Mouse (Mus musculus) neutrophil, adult 83 days (primary cell): ENCODE results near the gene Slc3a2. TPM values are rescaled to one million over a fixed set of nuclear protein-coding genes. Genes with fewer than 3 reads are reported as not detected.

Source experiments
- total RNA-seq, 2 experiments: library from RNA; stranded (reverse); gene quantifications; one replicate each; pipeline ENCODE4 v1.2.4; 2023

The Slc3a2 gene
- 100 to 1,000 TPM; 110 to 140 TPM for total RNA-seq

DNA sequence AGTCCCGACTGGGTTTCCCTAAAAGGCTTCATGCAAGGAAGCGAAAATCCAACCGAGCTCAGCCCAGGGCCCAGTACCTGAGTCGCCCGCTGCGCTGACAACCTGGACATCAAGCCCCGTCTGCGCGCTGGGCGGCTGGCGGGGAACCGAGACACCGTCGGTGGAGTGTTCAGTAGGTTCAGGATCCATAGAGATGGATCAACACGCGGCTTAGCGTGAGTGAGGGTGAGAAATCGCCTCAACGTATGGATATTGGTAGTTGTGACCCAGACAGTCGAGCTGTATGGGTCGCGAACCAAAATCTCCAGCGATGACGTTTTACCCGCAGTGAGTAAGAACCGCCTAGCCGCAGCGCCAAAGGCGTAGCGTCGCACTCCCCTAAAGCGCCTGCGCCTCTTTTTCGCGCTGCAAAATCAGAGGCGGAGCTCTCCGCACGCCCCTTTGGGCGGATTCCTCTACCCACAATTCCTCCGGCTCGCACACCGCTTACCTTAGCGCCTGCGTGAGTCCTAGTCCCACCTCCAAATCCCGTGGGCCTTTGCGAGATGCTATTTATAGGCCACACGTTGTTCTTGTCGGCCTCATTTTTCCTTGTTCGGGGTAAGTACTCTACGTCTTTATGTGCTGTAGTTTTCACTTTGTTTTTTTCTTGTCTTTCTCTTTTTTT is at the start of gene Slc3a2:
Gene Slc3a2, minus strand, starts transcription at position 463 of the 667 bp plus-strand sequence.

DNA sequence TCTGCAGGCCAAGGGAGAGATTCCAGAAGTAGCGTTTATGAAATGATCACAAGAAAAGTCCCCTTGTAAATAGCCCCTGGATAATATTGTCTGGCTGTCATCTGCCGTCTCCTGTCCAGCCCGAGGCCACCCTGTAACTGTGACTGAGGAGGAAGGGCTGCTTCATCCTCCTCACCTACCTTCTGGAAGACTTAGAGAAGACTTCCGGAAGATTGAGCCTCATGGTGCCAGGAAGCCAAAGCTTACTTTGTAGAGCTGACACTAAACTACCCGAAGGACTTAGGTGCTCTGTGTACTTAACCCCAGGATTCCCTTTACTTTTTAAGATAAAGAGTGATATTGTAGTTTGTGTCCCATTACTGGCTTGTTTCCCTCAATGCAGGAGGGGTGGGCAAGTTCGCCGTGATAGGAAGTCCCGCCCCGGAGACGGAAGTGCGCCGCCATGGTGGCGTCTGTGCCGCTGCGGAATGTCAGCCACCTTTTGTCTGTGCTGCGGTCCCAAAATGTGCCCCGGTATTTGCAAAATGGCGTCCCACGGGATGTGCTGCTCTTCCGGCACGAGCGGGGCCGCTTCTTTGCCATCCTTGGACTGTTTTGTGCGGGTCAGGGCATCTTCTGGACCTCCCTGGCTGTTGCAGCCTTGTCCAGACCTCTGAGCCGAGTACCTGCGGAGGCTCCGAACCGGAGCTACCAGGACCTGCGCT is 47.5 kb upstream of the Slc3a2 start, which contains the start of gene Tmem223:
Gene Tmem223, plus strand, starts transcription at position 430 of the 704 bp plus-strand sequence.

DNA sequence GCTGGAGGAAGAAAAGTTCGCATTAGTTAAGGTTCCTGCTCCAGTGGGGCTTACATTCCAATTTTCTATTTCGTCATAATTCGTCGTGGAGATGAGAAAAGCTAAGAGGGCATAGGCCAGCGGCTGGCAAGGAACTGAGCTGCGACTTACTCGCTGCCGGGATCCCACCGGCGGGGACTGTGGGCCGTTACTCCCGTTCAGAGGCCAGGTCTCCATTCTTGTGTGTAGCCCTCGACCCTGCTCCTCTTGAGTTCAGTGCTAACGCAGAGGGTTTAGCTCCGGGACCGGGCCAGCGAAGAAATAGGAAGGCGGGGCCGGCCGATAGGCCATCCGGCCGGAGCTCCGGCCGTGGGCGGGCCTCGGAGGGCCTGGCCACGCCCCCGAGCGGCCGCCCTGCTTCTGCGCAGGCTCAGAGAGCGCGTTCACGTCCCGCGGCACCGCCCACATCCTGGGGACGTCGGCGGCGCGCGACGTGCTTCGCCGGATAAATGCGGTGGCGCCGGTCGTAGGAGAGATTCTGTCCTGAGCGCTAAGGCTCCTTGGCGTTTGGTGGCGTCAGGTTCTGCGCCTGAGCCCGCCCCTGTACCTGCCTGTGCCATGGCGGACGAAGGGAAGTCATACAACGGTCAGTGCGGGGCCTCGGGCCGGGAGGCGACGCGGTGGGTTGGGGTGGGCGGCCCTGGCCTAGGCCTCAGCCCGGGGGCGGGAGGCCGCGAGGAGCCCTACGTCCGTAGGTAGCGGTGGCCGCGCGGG is 33.6 kb upstream of the Slc3a2 start, which contains the start of gene Nxf1:
Gene Nxf1, plus strand, starts transcription at position 439 of the 753 bp plus-strand sequence.

DNA sequence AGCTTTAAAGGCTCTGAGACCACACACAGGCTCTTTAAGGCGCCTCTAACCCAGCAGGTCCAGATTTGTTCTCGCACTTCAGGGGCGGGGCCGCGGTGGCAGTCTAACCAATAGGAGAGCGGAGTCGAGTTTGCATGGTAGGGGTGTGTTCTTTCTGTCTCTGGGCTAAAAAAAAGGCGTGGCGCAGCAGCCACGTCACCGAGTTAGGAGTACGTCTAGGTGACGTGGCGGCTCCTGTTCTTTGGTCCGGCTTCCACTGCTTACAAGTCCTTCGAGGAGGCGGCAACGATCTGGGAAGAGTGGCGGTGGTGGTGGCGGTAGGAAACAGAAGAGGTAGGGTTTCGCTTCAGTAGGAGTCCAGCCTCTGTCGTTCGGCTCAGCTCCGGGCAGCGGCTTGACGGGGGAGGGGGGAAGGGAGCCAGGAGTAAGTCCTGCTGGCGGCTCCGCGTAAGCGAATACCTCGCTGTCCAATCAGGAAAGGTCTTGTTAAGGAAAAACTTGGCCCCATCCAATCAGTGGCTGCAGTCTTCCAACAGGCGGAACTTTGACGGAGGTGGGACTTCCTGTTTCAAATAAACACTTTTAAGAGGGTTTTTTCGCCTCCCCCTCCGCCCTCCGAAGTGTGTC is 18.2 kb upstream of the Slc3a2 start, which contains the start of gene Stx5a:
Gene Stx5a, plus strand, starts transcription at position 171 of the 627 bp plus-strand sequence.

DNA sequence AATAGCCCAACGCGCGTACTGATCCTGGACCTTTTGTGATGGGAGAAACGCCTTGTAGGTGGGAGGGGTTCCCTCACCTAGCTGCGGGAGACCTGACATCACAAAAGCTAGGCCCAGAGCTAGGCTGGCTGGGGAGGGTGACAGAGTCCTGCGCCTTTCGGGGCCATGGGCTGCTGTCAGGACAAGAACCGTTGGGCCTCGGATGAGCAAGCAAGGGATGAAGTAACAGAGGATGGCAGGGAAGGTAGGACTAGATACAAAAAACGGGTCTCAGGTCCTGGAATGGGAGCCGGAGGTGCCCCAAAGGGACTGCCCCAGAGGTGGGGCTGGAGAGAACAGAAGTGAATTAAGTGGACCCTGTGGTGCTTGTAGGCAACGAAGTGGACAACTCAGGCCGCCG is 17.4 kb upstream of the Slc3a2 start, which contains the start of gene 1700092M07Rik:
Gene 1700092M07Rik, plus strand, starts transcription at position 116 of the 400 bp plus-strand sequence.

DNA sequence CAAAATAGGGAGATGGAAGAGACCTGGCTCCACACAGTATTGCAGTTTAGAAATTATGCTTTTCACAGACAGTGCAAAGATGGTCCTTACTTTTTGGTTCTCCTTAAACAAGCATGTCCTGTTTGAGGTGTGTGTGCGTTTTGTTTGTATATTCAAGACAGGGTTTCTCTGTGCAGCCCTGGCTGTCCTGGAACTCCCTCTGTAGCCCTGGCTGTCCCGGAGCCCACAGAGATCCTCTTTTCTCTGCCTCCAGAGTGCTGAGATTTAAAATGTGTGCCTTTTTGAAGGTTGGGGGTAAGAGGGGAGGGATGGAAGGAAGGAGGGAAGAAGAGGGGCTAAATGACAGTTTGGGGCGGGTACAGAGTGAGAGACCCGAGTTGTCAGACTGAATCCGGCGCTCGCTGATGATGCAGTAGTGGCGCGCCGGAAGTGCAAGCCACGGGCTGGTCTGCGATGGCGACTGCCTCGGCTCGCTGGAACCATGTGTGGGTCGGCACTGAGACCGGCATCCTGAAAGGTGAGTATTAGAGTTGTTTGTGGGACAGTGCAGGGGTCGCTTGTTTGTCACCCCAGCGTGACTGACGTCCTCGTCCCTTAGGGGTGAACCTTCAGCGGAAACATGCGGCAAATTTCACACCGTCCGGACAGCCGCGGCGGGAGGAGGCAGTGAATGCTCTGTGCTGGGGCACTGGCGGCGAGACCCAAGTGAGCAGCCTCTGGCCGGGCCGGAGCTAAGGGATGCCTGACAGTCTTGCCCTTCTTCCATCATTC is 12.4 kb upstream of the Slc3a2 start, which contains the start of gene Wdr74:
Gene Wdr74, plus strand, starts transcription at position 439 of the 771 bp plus-strand sequence.

DNA sequence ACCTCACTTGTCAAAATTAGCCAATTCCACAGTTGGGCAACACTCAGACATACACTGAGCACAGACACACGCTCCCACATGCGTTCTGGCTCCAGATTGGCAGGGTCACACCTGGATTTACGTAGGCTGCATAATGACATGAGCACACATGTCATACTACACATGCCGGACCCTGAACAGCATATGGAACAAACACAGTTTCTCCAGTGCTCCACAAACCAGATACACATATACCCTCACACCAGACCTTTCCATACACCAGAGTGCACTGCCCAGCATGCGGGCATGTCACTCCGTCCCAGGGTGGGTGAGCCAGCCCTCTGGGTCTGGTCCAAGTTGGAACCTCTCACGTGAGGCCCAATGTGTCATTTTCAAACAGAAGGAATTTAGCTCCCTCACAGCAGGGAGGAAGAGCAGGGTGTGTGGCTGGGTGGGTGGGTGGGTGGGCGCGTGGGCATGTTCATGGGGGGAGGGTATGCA is 59.8 kb downstream of the Slc3a2 start, which contains the start of gene Chrm1:
Gene Chrm1, plus strand, starts transcription at position 430 of the 480 bp plus-strand sequence.

Other genes with a start within 250 kb of the Slc3a2 start
- gene Slc22a8, start 132.1 kb downstream of the Slc3a2 start, total RNA-seq = not detected
- not detected for gene Slc22a6, start 105.3 kb downstream of the Slc3a2 start, total RNA-seq
- gene Chrm1, start 59.6 kb downstream of the Slc3a2 start, total RNA-seq = under 1 TPM; 0.07 to 0.39 TPM
- 10 to 100 TPM; 18.5 to 22.5 TPM for gene Wdr74, start 12.5 kb upstream of the Slc3a2 start, total RNA-seq
- 1 to 10 TPM in 1 of 2 experiments, not detected in 1; 1.6 TPM for gene 1700092M07Rik, start 17.3 kb upstream of the Slc3a2 start, total RNA-seq
- 10 to 100 TPM; 95.0 to 99.4 TPM for gene Stx5a, start 18.0 kb upstream of the Slc3a2 start, total RNA-seq
- 100 to 1,000 TPM; 148 to 149 TPM for gene Nxf1, start 33.7 kb upstream of the Slc3a2 start, total RNA-seq
- 10 to 100 TPM; 24.2 to 30.1 TPM for gene Tmem223, start 47.6 kb upstream of the Slc3a2 start, total RNA-seq
- gene Tmem179b, start 51.1 kb upstream of the Slc3a2 start, total RNA-seq = 10 to 100 TPM; 81.5 to 81.7 TPM
- 10 to 100 TPM; 12.6 to 14.4 TPM for gene Taf6l, start 63.0 kb upstream of the Slc3a2 start, total RNA-seq
- gene Polr2g, start 75.2 kb upstream of the Slc3a2 start, total RNA-seq = 10 to 100 TPM; 42.9 to 43.0 TPM
- 1 to 10 TPM; 1.1 to 1.4 TPM for gene Zbtb3, start 79.2 kb upstream of the Slc3a2 start, total RNA-seq
- 10 to 100 TPM; 25.6 to 25.7 TPM for gene Ttc9c, start 96.0 kb upstream of the Slc3a2 start, total RNA-seq
- gene Hnrnpul2, start 96.6 kb upstream of the Slc3a2 start, total RNA-seq = 10 to 100 TPM; 91.2 to 95.0 TPM
- 10 to 100 TPM in 1 of 2 experiments, 1 to 10 TPM in 1; 3.1 to 11.6 TPM for gene AC129217.1, start 106.4 kb upstream of the Slc3a2 start, total RNA-seq
- gene Bscl2, start 114.1 kb upstream of the Slc3a2 start, total RNA-seq = 10 to 100 TPM; 57.2 to 57.4 TPM
- gene Gng3, start 115.8 kb upstream of the Slc3a2 start, total RNA-seq = under 1 TPM in 1 of 2 experiments, not detected in 1; 0.33 TPM
- gene Lrrn4cl, start 127.4 kb upstream of the Slc3a2 start, total RNA-seq = under 1 TPM in 1 of 2 experiments, not detected in 1; 0.13 TPM
- gene Ubxn1, start 148.1 kb upstream of the Slc3a2 start, total RNA-seq = 10 to 100 TPM; 92.2 to 94.2 TPM
- gene Uqcc3, start 157.6 kb upstream of the Slc3a2 start, total RNA-seq = 10 to 100 TPM; 17.8 to 24.6 TPM
- 10 to 100 TPM in 1 of 2 experiments, 1 to 10 TPM in 1; 5.4 to 17.3 TPM for gene Lbhd1, start 160.4 kb upstream of the Slc3a2 start, total RNA-seq
- not detected for gene Gm49403, start 160.6 kb upstream of the Slc3a2 start, total RNA-seq
- gene 1810009A15Rik, start 165.5 kb upstream of the Slc3a2 start, total RNA-seq = 10 to 100 TPM; 19.4 to 31.7 TPM
- 10 to 100 TPM in 1 of 2 experiments, not detected in 1; 10.3 TPM for gene Gm49416, start 165.6 kb upstream of the Slc3a2 start, total RNA-seq
- gene Ints5, start 169.6 kb upstream of the Slc3a2 start, total RNA-seq = 10 to 100 TPM; 15.0 to 15.1 TPM
- 10 to 100 TPM; 88.6 to 94.6 TPM for gene Ganab, start 174.7 kb upstream of the Slc3a2 start, total RNA-seq
- gene B3gat3, start 197.0 kb upstream of the Slc3a2 start, total RNA-seq = 10 to 100 TPM; 39.8 to 40.9 TPM
- 1 to 10 TPM; 2.4 to 3.1 TPM for gene Rom1, start 206.0 kb upstream of the Slc3a2 start, total RNA-seq
- gene Eml3, start 206.2 kb upstream of the Slc3a2 start, total RNA-seq = 10 to 100 TPM; 46.2 to 51.1 TPM
- 100 to 1,000 TPM; 106 to 109 TPM for gene Mta2, start 218.5 kb upstream of the Slc3a2 start, total RNA-seq
- gene Tut1, start 230.5 kb upstream of the Slc3a2 start, total RNA-seq = 1 to 10 TPM; 7.5 to 8.5 TPM
- 100 to 1,000 TPM; 131 to 159 TPM for gene Eef1g, start 243.7 kb upstream of the Slc3a2 start, total RNA-seq